Mouse (Mus musculus) limb, embryonic 13.5 days (tissue): Measurements from ENCODE around the gene Setd3. TPM values are rescaled to one million over a fixed set of nuclear protein-coding genes. Genes with fewer than 3 reads are reported as not detected.

ENCODE experiments used
- ATAC-seq: fragments of 200-750 bp; cut with Nextera tagmentation; 2 replicates; pipeline ENCODE4 v1.8.0; 2017; ENCODE audit warnings: low read depth, moderate number of reproducible peaks, moderate TSS enrichment; ENCODE audit not compliant: low FRiP score
- H3K27ac ChIP-seq: fragments of 300-500 bp; sonication (generic); 2 replicates; pipeline ENCODE4 v1.5.1; 2015; ENCODE audit warnings: inconsistent platforms, mild to moderate bottlenecking, moderate library complexity
- H3K27me3 ChIP-seq: fragments of 300-500 bp; sonication (generic); 2 replicates; pipeline ENCODE4 v1.6.1; 2015; ENCODE audit warnings: mild to moderate bottlenecking, inconsistent platforms
- H3K36me3 ChIP-seq: fragments of 300-500 bp; sonication (generic); 2 replicates; pipeline ENCODE4 v1.6.1; 2015; ENCODE audit warnings: inconsistent platforms, mild to moderate bottlenecking, moderate library complexity
- H3K4me1 ChIP-seq: fragments of 300-500 bp; sonication (generic); 2 replicates; pipeline ENCODE4 v1.6.1; 2015; ENCODE audit warnings: inconsistent platforms
- H3K4me2 ChIP-seq: fragments of 300-500 bp; sonication (generic); replicated peaks from 2 replicates; pipeline ENCODE4 v1.6.1; 2015; ENCODE audit warnings: inconsistent platforms, mild to moderate bottlenecking, moderate library complexity
- H3K4me3 ChIP-seq: fragments of 300-500 bp; sonication (generic); 2 replicates; pipeline ENCODE4 v1.5.1; 2015; ENCODE audit warnings: moderate library complexity, mild to moderate bottlenecking, inconsistent platforms
- H3K9ac ChIP-seq: fragments of 300-500 bp; sonication (generic); 2 replicates; pipeline ENCODE4 v1.6.1; 2015; ENCODE audit warnings: mild to moderate bottlenecking, inconsistent platforms
- H3K9me3 ChIP-seq: fragments of 300-500 bp; sonication (generic); 2 replicates; pipeline ENCODE4 v1.6.1; 2016; ENCODE audit warnings: inconsistent platforms
- WGBS: fragments of 180-500 bp; shearing (Covaris S2); methylation state at CpG from one replicate; pipeline ENCODE4 v1.1.7; 2015; 5-methylcytosine and 5-hydroxymethylcytosine counted together
- polyA plus RNA-seq: library from polyadenylated mRNA; unstranded; fragments of >200 nt; fragmentation: Nextera tagmentation; extraction: Ambion mirVana; gene quantifications from 2 replicates; pipeline ENCODE4 v1.2.1, GENCODE M21; 2015

Setd3 gene
- polyA plus RNA-seq, 1 experiment from 2014 or later, result 93.2 TPM

DNA sequence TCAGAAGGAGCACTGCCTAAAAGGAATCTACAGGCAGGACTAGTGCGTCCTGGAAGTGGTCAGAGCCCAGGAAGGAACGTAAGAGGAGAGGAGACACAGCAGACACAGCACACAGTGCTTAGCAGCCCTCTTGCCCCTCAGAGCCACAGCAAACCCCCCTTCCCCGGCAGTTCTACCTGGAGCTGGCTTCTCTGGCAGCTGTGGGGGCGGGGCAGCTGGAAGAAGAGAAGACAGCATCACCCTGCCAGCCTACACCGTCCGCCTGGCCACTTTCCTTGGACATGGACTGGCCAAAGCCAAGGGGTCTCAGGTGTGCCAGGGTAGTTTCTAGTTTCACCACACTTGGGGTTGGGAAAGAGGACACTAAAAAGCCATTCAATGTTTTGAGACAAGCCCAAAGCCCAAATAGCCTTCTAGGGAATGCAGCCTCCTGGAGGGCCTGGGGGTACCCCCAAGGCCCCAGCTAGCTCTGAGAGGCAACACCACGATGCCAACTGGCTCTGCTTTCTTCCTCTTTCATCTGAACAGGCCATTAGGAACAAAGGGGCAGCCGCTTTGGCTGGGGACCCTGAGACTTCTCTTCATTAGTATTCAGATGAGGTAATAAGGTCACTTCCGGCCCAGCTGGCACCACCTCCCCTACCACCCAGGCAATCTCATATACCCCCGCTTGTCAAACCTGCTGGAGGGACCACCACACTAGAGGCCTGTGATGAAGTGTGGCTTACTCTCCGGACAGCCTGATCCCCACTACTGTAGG lies 37.7 kb upstream of the Setd3 start:
- no peak overlapping the region for H3K4me3 ChIP-seq
- WGBS, result 72% methylated on average over 11 of the region's 11 CpGs
- no peaks in the 10 kb centered on the region for H3K36me3 ChIP-seq
- H3K4me2 ChIP-seq, result no peak overlapping the region
- no peaks in the 10 kb centered on the region; the same call in 1 of the 2 replicates for H3K27me3 ChIP-seq
- no peak overlapping the region for H3K9ac ChIP-seq
- no peak overlapping the region for H3K27ac ChIP-seq
- H3K9me3 ChIP-seq, result no peaks in the 10 kb centered on the region
- ATAC-seq, result no peak
- peaks cover 92% of the 10 kb centered on the region for H3K4me1 ChIP-seq

DNA sequence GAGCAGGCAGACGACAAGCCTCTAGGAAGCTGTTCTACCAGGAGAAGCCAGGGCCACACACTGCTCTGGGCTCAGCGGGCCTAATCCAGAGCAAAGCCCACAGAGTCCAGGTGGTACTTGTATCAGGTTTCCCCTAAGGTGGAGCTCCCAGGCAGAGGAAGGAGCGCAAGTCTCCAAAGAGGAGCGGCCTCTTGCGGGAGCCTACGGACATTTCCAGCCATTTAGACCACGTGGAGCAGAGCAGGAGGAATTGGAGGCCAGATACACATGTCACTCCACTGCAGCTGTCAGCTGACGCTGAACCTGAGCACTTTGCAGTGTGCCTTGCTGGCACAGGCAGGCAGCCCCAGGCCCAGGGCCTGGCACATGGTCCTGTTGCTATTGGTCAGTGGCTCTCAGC lies 36.0 kb upstream of the Setd3 start:
- Histone ChIP-seq H3K36me3 (no peaks in the 10 kb centered on the region), H3K9me3 (no peaks in the 10 kb centered on the region), H3K27ac (peak overlapping the region; percentile 28; the same call in 1 of the 2 replicates), H3K9ac (no peak overlapping the region; the same call in 1 of the 2 replicates), H3K27me3 (no peaks in the 10 kb centered on the region; the same call in 1 of the 2 replicates), H3K4me1 (peaks cover 83% of the 10 kb centered on the region), H3K4me2 (no peak overlapping the region), H3K4me3 (no peak overlapping the region)
- peak; percentile 49 for ATAC-seq
- 26% methylated on average over 8 of the region's 8 CpGs for WGBS

DNA sequence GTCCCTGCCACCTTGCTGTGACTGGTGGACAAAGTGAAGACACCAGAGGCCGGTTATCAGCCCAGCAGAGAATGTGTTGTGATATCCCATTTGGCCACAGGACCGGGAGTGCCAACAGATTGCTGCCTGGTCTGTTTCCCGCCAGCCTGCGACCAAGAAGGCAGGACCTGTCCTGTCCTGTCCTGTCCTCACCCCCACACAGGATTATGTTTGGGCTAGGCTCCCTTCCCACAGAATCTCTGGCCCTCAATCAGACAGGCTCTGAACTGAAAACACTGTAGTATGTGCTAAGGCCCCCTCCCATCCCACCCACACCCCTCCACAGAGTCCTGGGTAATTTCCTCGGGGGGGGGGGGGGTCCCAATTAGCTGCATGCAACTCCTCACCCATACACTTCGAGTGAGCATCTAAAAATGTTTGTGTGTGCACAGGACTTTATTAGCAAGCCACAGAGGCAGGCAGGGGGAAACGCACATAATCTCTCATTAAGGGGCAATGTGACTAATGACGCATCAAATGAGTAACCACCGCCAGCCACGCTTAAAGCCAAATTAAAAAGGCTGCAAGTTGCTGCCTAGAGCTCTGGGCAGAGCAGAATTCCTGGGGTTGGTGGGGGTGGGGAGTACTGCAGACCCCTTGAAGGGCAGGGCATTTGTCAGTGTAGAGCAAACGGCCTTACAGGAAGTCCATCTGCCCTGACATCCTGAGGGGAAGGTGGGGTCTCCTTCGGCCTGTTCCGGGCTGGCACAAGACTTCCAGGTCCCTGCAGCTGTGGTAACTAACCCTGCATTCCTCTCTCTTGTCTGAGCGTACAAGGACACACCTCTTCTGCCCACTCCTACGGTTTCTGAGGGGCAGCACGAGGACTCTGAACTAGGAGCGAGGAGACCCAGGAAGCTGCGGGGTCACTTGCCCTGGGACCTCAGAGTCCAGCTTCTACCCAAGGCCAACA lies 34.3 kb upstream of the Setd3 start:
- no peak for ATAC-seq
- WGBS, result 27% methylated on average over 18 of the region's 18 CpGs
- H3K27ac ChIP-seq, result no peak overlapping the region
- H3K4me3 ChIP-seq, result no peak overlapping the region
- peaks cover 76% of the 10 kb centered on the region for H3K4me1 ChIP-seq
- H3K9ac ChIP-seq, result peak overlapping the region; percentile 31; the same call in 1 of the 2 replicates
- no peaks in the 10 kb centered on the region for H3K36me3 ChIP-seq
- H3K4me2 ChIP-seq, result no peak overlapping the region
- no peaks in the 10 kb centered on the region for H3K9me3 ChIP-seq
- no peaks in the 10 kb centered on the region; the same call in 1 of the 2 replicates for H3K27me3 ChIP-seq

DNA sequence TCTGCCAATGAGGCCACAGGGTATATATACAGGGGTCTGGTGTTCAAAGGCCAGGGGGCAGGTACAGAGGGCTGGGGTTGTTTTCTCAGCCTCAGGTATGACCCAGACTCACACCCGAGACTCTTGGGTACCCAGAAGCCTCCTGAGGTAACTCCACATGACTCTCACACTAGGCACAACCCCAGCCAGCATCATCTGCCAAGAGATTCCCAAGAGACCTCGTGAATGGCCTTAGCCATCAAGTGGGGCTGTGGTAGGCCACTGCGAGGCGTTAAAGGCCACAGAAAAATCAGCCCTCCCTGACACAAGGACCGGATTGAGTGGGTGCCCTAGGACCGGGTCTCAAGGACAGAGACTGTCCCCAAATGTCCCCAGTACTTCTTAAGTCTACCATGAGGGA lies 33.4 kb upstream of the Setd3 start:
- Histone ChIP-seq H3K36me3 (peaks cover 2% of the 10 kb centered on the region; the same call in 1 of the 2 replicates), H3K9ac (peak overlapping the region; percentile 31; the same call in 1 of the 2 replicates), H3K9me3 (no peaks in the 10 kb centered on the region), H3K4me2 (0 out of 2 replicates have a peak overlapping the region, but pooled peaks have one; percentile 27), H3K4me3 (no peak overlapping the region), H3K27ac (peak overlapping the region; percentile 70; the same call in 1 of the 2 replicates), H3K4me1 (peaks cover 68% of the 10 kb centered on the region), H3K27me3 (no peaks in the 10 kb centered on the region; the same call in 1 of the 2 replicates)
- WGBS, result 78% methylated on average over 6 of the region's 6 CpGs
- ATAC-seq, result no peak

DNA sequence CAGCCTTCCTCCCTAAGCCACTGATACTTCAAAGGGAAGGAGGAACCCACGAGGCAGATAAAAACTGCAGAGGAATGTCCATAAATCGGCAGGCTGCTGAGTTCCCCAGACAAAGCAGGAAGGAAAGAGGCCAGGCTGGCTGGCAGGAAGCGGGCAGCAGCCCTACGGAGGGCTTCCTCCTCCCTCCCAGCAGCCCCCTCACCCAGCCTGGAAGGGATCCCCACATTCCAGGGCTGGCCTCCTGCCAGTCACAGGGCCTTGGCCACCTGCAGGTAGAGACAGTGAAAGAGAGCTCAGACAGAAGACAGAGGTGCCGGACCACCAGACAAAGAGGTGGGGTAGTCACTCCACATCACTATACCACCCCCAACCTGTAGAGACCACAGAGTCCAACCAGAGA lies 33.0 kb upstream of the Setd3 start:
- Histone ChIP-seq H3K27ac (peak overlapping the region; percentile 70), H3K36me3 (peaks cover 6% of the 10 kb centered on the region; the same call in 1 of the 2 replicates), H3K9ac (0 out of 2 replicates have a peak overlapping the region, but pooled peaks have one; percentile 25), H3K9me3 (no peaks in the 10 kb centered on the region), H3K4me2 (peak overlapping the region; percentile 27; the same call in 1 of the 2 replicates), H3K4me1 (peaks cover 64% of the 10 kb centered on the region), H3K27me3 (no peaks in the 10 kb centered on the region; the same call in 1 of the 2 replicates), H3K4me3 (no peak overlapping the region)
- WGBS, result 23% methylated on average over 5 of the region's 5 CpGs
- no peak for ATAC-seq

DNA sequence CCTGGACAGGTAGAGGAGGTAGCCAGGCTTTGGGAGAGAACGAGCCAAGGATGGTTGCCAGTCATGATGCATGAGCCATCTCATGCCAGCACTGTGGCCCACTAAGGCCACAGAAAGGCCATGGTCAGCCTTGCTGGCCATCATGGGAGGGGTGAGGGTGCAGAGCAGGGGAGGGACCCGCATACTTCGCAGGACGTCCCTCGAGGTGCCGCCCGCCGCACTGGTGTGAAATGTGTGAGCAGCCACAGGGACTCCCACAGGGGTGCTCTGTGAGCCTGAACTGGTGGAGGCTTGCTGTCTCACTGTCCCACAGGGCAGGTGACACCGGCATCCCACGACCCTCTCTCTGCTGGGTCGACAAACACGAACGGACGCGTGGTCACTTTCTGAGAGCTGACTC lies 31.5 kb upstream of the Setd3 start:
- WGBS, result 84% methylated on average over 15 of the region's 15 CpGs
- no peak overlapping the region for H3K27ac ChIP-seq

DNA sequence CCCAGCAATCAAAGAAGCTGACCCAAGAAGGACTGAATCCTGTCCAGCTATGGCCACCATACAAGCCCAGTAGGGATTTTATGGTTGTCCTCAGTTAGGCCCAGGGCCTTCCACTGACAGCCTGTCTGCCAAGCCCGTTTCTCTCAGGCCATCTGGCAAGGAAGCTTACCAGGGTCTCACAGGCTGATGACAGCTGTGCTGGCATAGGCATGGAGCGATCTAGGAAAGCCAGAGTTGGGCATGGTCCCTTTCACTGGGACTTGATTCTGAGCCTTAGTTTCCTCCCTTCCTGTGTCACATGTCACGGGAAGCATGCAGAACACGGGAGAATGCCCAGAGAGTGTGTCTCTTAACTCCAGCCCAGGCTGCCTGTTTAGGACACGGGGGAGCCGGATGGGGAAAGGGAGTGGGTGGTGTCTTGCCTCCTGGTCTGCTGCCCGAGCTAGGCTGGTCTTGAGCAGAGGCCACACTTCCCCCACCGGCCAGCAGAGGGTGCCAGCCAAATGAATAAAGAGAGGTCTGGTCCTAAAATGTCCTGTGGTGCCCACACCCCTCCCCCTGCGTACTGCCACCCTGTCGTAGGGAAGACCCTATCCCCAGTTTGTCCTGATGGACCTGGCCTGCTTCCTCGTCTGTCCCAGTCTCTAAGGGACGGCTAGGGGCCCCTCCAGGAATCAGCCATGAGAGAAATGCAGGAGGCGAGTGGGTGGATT lies 29.8 kb upstream of the Setd3 start:
- Histone ChIP-seq H3K36me3 (peaks cover 35% of the 10 kb centered on the region), H3K9me3 (no peaks in the 10 kb centered on the region), H3K27ac (no peak overlapping the region), H3K4me2 (no peak overlapping the region), H3K27me3 (no peaks in the 10 kb centered on the region), H3K9ac (no peak overlapping the region), H3K4me1 (peaks cover 39% of the 10 kb centered on the region), H3K4me3 (no peak overlapping the region)
- no peak for ATAC-seq
- WGBS, result 34% methylated on average over 13 of the region's 13 CpGs

More for the DNA sequence above, 31.5 kb upstream of the Setd3 start:
- Histone ChIP-seq H3K4me1 (peaks cover 54% of the 10 kb centered on the region), H3K4me2 (no peak overlapping the region), H3K27me3 (no peaks in the 10 kb centered on the region), H3K4me3 (no peak overlapping the region), H3K9ac (no peak overlapping the region), H3K36me3 (peaks cover 17% of the 10 kb centered on the region), H3K9me3 (no peaks in the 10 kb centered on the region)
- no peak for ATAC-seq

DNA sequence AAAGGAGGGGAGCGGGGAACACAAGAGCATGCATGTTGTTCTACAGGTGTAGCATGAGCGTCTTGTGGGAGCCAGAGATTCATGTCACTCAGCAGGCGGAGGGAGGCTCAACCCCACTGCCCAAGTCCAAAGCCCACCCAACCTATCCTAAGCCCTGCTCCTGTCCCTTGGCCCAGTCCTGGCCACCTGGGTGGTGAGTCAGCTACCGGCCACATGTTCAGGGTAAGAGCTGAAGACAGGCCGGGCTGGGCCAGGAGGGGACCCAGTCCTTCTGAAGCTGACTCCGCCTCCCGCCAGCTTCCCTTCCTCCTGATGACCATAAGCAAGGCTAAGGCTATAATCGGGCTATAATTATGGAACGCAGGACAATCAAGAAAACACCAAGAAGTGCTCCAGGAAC lies 29.1 kb upstream of the Setd3 start:
- H3K4me1 ChIP-seq, result peaks cover 33% of the 10 kb centered on the region
- no peak overlapping the region for H3K9ac ChIP-seq
- H3K27me3 ChIP-seq, result no peaks in the 10 kb centered on the region
- H3K36me3 ChIP-seq, result peaks cover 40% of the 10 kb centered on the region
- no peak overlapping the region for H3K4me2 ChIP-seq
- WGBS, result 85% methylated on average over 9 of the region's 9 CpGs
- no peaks in the 10 kb centered on the region for H3K9me3 ChIP-seq
- H3K27ac ChIP-seq, result no peak overlapping the region
- H3K4me3 ChIP-seq, result no peak overlapping the region
- no peak for ATAC-seq

DNA sequence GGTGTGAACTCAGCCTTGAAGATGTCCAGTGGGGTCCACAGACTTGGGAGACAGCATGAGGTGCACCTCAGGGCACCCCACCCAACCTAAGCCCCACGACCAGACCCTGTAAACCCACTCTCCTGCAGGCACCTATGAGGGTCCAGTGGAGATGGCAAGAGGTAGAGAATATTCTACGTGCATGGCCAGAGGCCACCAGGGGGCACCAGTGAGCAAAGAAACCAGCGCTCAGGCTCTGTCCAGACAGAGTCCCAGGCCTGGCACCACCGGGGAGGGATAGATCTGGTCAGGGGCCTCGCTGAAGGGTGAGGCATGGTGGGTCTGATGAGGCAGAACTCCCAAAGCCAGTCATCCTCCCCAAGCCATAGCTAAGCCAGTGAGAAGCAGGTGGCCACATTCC lies 27.5 kb upstream of the Setd3 start:
- 10% methylated on average over 5 of the region's 5 CpGs for WGBS
- Histone ChIP-seq H3K4me3 (no peak overlapping the region), H3K36me3 (peaks cover 55% of the 10 kb centered on the region), H3K27me3 (no peaks in the 10 kb centered on the region), H3K9me3 (no peaks in the 10 kb centered on the region), H3K4me2 (no peak overlapping the region), H3K9ac (no peak overlapping the region), H3K27ac (no peak overlapping the region), H3K4me1 (peaks cover 17% of the 10 kb centered on the region)
- peak; percentile 42; the same call in 1 of the 2 replicates for ATAC-seq

DNA sequence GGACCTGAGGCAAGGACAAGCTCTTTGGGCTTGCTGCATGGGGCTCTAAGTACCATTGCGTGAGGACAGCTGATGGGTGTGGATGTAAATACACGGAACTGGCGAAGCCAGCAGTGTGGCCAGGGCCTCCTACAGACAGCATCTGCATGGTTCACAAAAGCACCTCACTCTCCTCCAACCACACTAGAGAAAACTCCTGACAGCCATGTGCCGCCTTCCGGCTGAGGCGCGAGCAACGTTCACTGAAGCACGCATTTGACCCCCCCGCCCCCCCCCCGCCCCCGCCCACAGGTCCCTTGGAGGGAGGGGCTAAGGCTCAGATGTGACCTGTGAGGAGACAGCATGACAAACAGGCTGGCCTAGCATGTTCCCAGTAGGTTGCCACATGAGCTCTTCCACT lies 25.9 kb upstream of the Setd3 start:
- H3K4me1 ChIP-seq, result peaks cover 10% of the 10 kb centered on the region; the same call in 1 of the 2 replicates
- H3K4me3 ChIP-seq, result no peak overlapping the region
- no peak overlapping the region for H3K9ac ChIP-seq
- ATAC-seq, result no peak
- H3K27ac ChIP-seq, result no peak overlapping the region
- no peaks in the 10 kb centered on the region for H3K9me3 ChIP-seq
- no peaks in the 10 kb centered on the region for H3K27me3 ChIP-seq
- WGBS, result 85% methylated on average over 12 of the region's 12 CpGs
- H3K4me2 ChIP-seq, result no peak overlapping the region
- peaks cover 72% of the 10 kb centered on the region for H3K36me3 ChIP-seq

DNA sequence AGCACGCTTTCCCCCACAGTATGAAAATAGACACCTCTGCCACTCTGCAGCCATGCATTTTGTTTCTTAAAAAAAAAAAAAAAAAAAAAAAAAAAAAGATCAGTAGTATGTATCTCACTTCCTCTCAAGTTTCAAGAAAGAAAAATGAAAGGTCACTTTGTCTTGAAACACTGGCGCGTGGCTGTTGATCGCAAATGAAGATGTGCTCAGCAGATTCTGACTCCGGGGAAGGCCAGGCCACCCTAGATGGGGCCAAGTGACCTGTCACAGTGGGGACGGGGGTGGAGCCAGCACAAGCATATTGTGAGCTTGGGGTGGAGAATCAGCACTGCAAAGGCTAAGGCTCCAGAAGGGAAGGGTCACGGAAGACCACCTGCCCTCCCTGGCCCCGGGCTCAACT lies 24.8 kb upstream of the Setd3 start:
- H3K4me2 ChIP-seq, result no peak overlapping the region
- 82% methylated on average over 8 of the region's 8 CpGs for WGBS
- no peaks in the 10 kb centered on the region for H3K27me3 ChIP-seq
- no peaks in the 10 kb centered on the region for H3K9me3 ChIP-seq
- no peak overlapping the region for H3K9ac ChIP-seq
- H3K36me3 ChIP-seq, result peaks cover 82% of the 10 kb centered on the region
- ATAC-seq, result no peak
- peaks cover 4% of the 10 kb centered on the region; the same call in 1 of the 2 replicates for H3K4me1 ChIP-seq
- no peak overlapping the region; the same call in 1 of the 2 replicates for H3K27ac ChIP-seq
- H3K4me3 ChIP-seq, result no peak overlapping the region
